Mouse (Mus musculus) CD4-positive, CD25-positive, alpha-beta regulatory T cell, adult 4 months (primary cell): ENCODE data around the gene Becn1. TPM values are rescaled to one million over a fixed set of nuclear protein-coding genes. Genes with fewer than 3 reads are reported as not detected.

ENCODE experiments used
- ATAC-seq: one replicate; pipeline ENCODE4 v1.8.0; 2017
- polyA plus RNA-seq, 2 experiments: library from polyadenylated mRNA; unstranded; fragments of 100-300 nt; shearing (Covaris generic); gene quantifications; one replicate each; pipeline ENCODE4 v1.2.1; 2017

Gene Becn1
- polyA plus RNA-seq, 2 experiments from 2014 or later: 68.1 to 99.6 TPM

- no peak for ATAC-seq
Observed at GRCm38 (mm10) chr11:101315082-101315650, 13.1 kb upstream of the Becn1 start.

GRCm38 (mm10) chr11:101314567-101314966, 12.5 kb upstream of the Becn1 start:
- no peak for ATAC-seq

- no peak for ATAC-seq
Observed at GRCm38 (mm10) chr11:101312150-101312549, 10.1 kb upstream of the Becn1 start.

GRCm38 (mm10) chr11:101311083-101311482, 9.0 kb upstream of the Becn1 start:
- no peak for ATAC-seq

GRCm38 (mm10) chr11:101307744-101308143, 5.7 kb upstream of the Becn1 start:
- ATAC-seq: no peak

- ATAC-seq: peak; percentile 34
Observed at GRCm38 (mm10) chr11:101301299-101302003, 635 bp downstream of the Becn1 start.

- ATAC-seq: no peak
Observed at GRCm38 (mm10) chr11:101300881-101301280, 1.2 kb downstream of the Becn1 start.

GRCm38 (mm10) chr11:101295191-101295590, 6.9 kb downstream of the Becn1 start:
- ATAC-seq: no peak

- no peak for ATAC-seq
Observed at GRCm38 (mm10) chr11:101291231-101291630, 10.9 kb downstream of the Becn1 start.

GRCm38 (mm10) chr11:101287306-101287705, 14.8 kb downstream of the Becn1 start:
- no peak for ATAC-seq

- ATAC-seq: no peak
Observed at GRCm38 (mm10) chr11:101283805-101284204, 18.3 kb downstream of the Becn1 start.

GRCm38 (mm10) chr11:101282896-101283295, 19.2 kb downstream of the Becn1 start:
- ATAC-seq: no peak

GRCm38 (mm10) chr11:101280837-101281236, 21.2 kb downstream of the Becn1 start:
- no peak for ATAC-seq

- ATAC-seq: peak; percentile 12
Observed at GRCm38 (mm10) chr11:101279193-101279569, 22.9 kb downstream of the Becn1 start.

- peak; percentile 99 for ATAC-seq
Observed at GRCm38 (mm10) chr11:101278223-101279192, 23.6 kb downstream of the Becn1 start, which contains the start of the genes Cntd1 and Coa3. Gene Cntd1 (plus strand): TSS chr11:101279012. Gene Coa3 (minus strand): TSS chr11:101279114.

GRCm38 (mm10) chr11:101277381-101278222, 24.5 kb downstream of the Becn1 start:
- ATAC-seq: no peak

- no peak for ATAC-seq
Observed at GRCm38 (mm10) chr11:101276319-101277070, 25.6 kb downstream of the Becn1 start.

GRCm38 (mm10) chr11:101275309-101275708, 26.8 kb downstream of the Becn1 start:
- no peak for ATAC-seq

- ATAC-seq: no peak
Observed at GRCm38 (mm10) chr11:101272446-101272845, 29.6 kb downstream of the Becn1 start.

GRCm38 (mm10) chr11:101269577-101270116, 32.4 kb downstream of the Becn1 start:
- no peak for ATAC-seq

- ATAC-seq: no peak
Observed at GRCm38 (mm10) chr11:101265906-101266305, 36.2 kb downstream of the Becn1 start.
